Mouse (Mus musculus) liver, embryonic 12.5 days (tissue): ENCODE data around the gene Mdga1. TPM values are rescaled to one million over a fixed set of nuclear protein-coding genes. Genes with fewer than 3 reads are reported as not detected.

Experiments used
- ATAC-seq: fragments of 200-750 bp; cut with Nextera tagmentation; 2 replicates; pipeline ENCODE4 v1.8.0; 2017; ENCODE audit warnings: moderate number of reproducible peaks, mild to moderate bottlenecking, moderate library complexity
- H3K27ac ChIP-seq: fragments of 300-500 bp; sonication (generic); 2 replicates; pipeline ENCODE4 v1.5.1; 2016; ENCODE audit warnings: mild to moderate bottlenecking
- H3K27me3 ChIP-seq: fragments of 300-500 bp; sonication (generic); replicated peaks from 2 replicates; pipeline ENCODE4 v1.6.1; 2016; ENCODE audit warnings: mild to moderate bottlenecking, moderate library complexity
- H3K36me3 ChIP-seq: fragments of 300-500 bp; sonication (generic); 2 replicates; pipeline ENCODE4 v1.6.1; 2016; ENCODE audit warnings: mild to moderate bottlenecking, moderate library complexity
- H3K4me1 ChIP-seq: fragments of 300-500 bp; sonication (generic); 2 replicates; pipeline ENCODE4 v1.6.1; 2016
- H3K4me2 ChIP-seq: fragments of 300-500 bp; sonication (generic); 2 replicates; pipeline ENCODE4 v1.6.1; 2016; ENCODE audit warnings: mild to moderate bottlenecking, moderate library complexity
- H3K4me3 ChIP-seq: fragments of 300-500 bp; sonication (generic); 2 replicates; pipeline ENCODE4 v1.5.1; 2016; ENCODE audit warnings: mild to moderate bottlenecking, moderate library complexity
- H3K9ac ChIP-seq: fragments of 300-500 bp; sonication (generic); 2 replicates; pipeline ENCODE4 v1.6.1; 2016; ENCODE audit warnings: mild to moderate bottlenecking, moderate library complexity
- H3K9me3 ChIP-seq: fragments of 300-500 bp; sonication (generic); replicated peaks from 2 replicates; pipeline ENCODE4 v1.6.1; 2016; ENCODE audit warnings: mild to moderate bottlenecking, moderate library complexity
- WGBS: fragments of 180-500 bp; shearing (Covaris S2); methylation state at CpG from one replicate; pipeline ENCODE4 v1.1.7; 2016; ENCODE audit not compliant: insufficient replicate concordance; 5-methylcytosine and 5-hydroxymethylcytosine counted together
- polyA plus RNA-seq: library from polyadenylated mRNA; unstranded; fragments of >200 nt; fragmentation: Nextera tagmentation; extraction: Ambion mirVana; gene quantifications from 2 replicates; pipeline ENCODE4 v1.2.1, GENCODE M21; 2016

Gene Mdga1
- polyA plus RNA-seq, 1 experiment from 2014 or later, result 1.7 TPM

GRCm38 (mm10) chr17:29801358-29801757 is 168.5 kb downstream of the Mdga1 start:
- H3K9me3 ChIP-seq, result no peaks in the 10 kb centered on the region
- 25% methylated on average over 4 of the region's 4 CpGs for WGBS
- peaks cover 35% of the 10 kb centered on the region for H3K27me3 ChIP-seq
- H3K9ac ChIP-seq, result no peak overlapping the region
- ATAC-seq, result no peak
- no peak overlapping the region for H3K4me2 ChIP-seq
- H3K4me3 ChIP-seq, result no peak overlapping the region
- H3K36me3 ChIP-seq, result no peaks in the 10 kb centered on the region
- no peak overlapping the region for H3K27ac ChIP-seq
- peaks cover 3% of the 10 kb centered on the region for H3K4me1 ChIP-seq

- peaks cover 9% of the 10 kb centered on the region for H3K4me1 ChIP-seq
- no peak overlapping the region for H3K9ac ChIP-seq
- ATAC-seq, result no peak
- no peak overlapping the region for H3K4me3 ChIP-seq
- H3K4me2 ChIP-seq, result no peak overlapping the region
- no peaks in the 10 kb centered on the region for H3K36me3 ChIP-seq
- WGBS, result 38% methylated on average over 6 of the region's 6 CpGs
- H3K27me3 ChIP-seq, result peaks cover 43% of the 10 kb centered on the region
- no peak overlapping the region for H3K27ac ChIP-seq
- H3K9me3 ChIP-seq, result no peaks in the 10 kb centered on the region
Observed at GRCm38 (mm10) chr17:29800096-29800455, 169.8 kb downstream of the Mdga1 start.

- H3K9ac ChIP-seq, result no peak overlapping the region
- H3K27ac ChIP-seq, result no peak overlapping the region
- H3K4me1 ChIP-seq, result peaks cover 9% of the 10 kb centered on the region
- H3K36me3 ChIP-seq, result no peaks in the 10 kb centered on the region
- no peak for ATAC-seq
- no peak overlapping the region for H3K4me2 ChIP-seq
- WGBS, result 59% methylated on average over 21 of the region's 21 CpGs
- H3K9me3 ChIP-seq, result no peaks in the 10 kb centered on the region
- H3K4me3 ChIP-seq, result no peak overlapping the region
- peaks cover 49% of the 10 kb centered on the region for H3K27me3 ChIP-seq
Observed at GRCm38 (mm10) chr17:29799398-29800095, 170.3 kb downstream of the Mdga1 start.

DNA sequence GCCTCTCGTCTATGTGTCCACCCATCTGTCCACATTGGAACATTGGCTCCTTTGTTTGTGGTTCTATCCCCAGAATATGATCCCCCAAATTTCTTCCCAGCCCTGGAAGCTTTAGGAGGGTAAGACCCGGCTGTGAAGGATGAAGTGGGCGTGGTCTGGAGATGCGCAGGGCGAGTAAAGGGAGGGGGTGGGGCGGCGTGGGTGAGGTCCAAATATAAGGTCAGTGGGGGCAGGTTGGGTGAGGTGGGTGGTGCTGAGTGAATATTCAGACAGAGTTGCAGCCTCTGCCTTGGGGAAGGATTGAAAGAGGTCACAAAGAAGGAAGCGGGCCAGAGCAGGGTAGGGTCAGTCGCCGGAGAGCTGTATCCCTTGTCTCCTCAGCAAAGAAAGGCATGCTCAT is 171.7 kb downstream of the Mdga1 start:
- no peaks in the 10 kb centered on the region for H3K36me3 ChIP-seq
- no peak for ATAC-seq
- H3K4me3 ChIP-seq, result no peak overlapping the region
- no peak overlapping the region for H3K9ac ChIP-seq
- no peaks in the 10 kb centered on the region for H3K9me3 ChIP-seq
- no peak overlapping the region for H3K27ac ChIP-seq
- peaks cover 61% of the 10 kb centered on the region for H3K27me3 ChIP-seq
- peaks cover 9% of the 10 kb centered on the region for H3K4me1 ChIP-seq
- 57% methylated on average over 10 of the region's 10 CpGs for WGBS
- no peak overlapping the region for H3K4me2 ChIP-seq

- no peak overlapping the region for H3K9ac ChIP-seq
- ATAC-seq, result no peak
- H3K36me3 ChIP-seq, result no peaks in the 10 kb centered on the region
- peaks cover 9% of the 10 kb centered on the region for H3K4me1 ChIP-seq
- no peak overlapping the region for H3K4me2 ChIP-seq
- 24% methylated on average over 9 of the region's 9 CpGs for WGBS
- H3K27me3 ChIP-seq, result peaks cover 61% of the 10 kb centered on the region
- H3K4me3 ChIP-seq, result no peak overlapping the region
- no peaks in the 10 kb centered on the region for H3K9me3 ChIP-seq
- no peak overlapping the region for H3K27ac ChIP-seq
Observed at GRCm38 (mm10) chr17:29796787-29797186, 173.1 kb downstream of the Mdga1 start.

- WGBS, result 6% methylated on average over 7 of the region's 7 CpGs
- no peak for ATAC-seq
- H3K4me2 ChIP-seq, result no peak overlapping the region
- peaks cover 55% of the 10 kb centered on the region for H3K27me3 ChIP-seq
- H3K9ac ChIP-seq, result no peak overlapping the region
- peaks cover 9% of the 10 kb centered on the region for H3K4me1 ChIP-seq
- H3K9me3 ChIP-seq, result no peaks in the 10 kb centered on the region
- no peak overlapping the region for H3K27ac ChIP-seq
- H3K4me3 ChIP-seq, result no peak overlapping the region
- no peaks in the 10 kb centered on the region for H3K36me3 ChIP-seq
Observed at GRCm38 (mm10) chr17:29796086-29796485, 173.8 kb downstream of the Mdga1 start.

DNA sequence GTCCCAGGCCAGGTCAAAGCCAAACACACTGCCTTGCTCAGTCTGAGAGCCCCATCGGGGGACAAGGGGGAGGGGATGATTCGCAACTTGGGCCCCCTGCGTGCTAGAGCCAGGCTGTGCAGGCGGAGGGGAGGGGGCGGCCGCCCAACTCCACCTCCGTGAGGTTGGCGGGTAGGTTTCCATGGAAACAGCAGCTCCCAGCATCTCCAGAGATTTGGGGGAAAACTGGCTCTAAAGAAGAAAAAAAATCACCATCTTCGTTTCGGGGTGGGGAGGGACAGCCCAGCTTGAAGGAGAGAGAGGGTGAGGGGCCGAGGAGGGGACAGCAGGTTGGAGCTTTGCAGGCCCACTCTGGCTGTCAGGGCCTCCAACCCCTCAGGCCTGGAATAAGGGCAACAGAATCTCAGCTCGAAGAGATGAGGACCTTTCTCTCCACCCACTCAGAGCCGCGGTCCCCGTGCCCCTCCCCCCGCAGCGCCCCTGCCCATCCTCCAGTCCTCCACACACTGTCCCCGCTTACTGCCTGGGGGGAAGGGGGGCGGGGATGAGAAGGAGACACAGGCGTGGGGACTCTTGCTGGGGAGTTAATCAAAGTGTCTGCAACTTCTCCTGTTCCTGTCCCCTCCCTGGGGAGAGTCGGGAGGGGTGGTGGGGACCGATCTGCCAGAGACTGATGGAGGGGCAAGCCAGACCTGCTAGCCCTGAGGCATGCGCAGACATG is 174.7 kb downstream of the Mdga1 start:
- peaks cover 48% of the 10 kb centered on the region for H3K27me3 ChIP-seq
- H3K4me1 ChIP-seq, result peaks cover 9% of the 10 kb centered on the region
- H3K9me3 ChIP-seq, result no peaks in the 10 kb centered on the region
- H3K27ac ChIP-seq, result no peak overlapping the region
- no peak for ATAC-seq
- WGBS, result 26% methylated on average over 22 of the region's 23 CpGs
- H3K36me3 ChIP-seq, result no peaks in the 10 kb centered on the region
- H3K4me3 ChIP-seq, result no peak overlapping the region
- H3K4me2 ChIP-seq, result peak overlapping the region; percentile 29; the same call in 1 of the 2 replicates
- no peak overlapping the region for H3K9ac ChIP-seq

DNA sequence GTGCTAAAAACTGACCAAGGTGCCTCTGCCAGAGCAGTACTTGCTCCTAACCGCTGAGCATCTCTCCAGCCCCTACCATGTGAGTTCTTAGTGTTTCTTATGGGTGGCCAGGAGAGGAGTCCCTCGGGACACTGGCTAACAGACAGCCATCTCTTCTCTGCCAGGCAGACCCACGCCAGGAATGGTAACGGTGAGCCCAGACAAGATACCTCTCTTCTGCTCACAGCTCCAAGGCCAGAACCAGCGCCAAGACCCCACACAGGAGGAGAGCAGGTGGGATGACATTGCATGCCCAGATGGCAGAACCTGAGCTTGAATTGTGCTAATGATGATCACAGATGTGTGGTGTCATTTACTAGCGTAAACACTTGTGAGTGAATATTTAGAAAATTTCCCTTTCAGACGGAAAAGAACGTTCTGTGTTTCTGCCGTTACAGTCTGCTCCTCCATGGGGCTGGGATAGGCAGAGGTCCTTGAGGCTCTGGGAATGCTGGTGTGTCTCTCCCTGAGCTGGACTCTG is 178.3 kb downstream of the Mdga1 start:
- no peak overlapping the region for H3K27ac ChIP-seq
- H3K36me3 ChIP-seq, result no peaks in the 10 kb centered on the region
- H3K9me3 ChIP-seq, result no peaks in the 10 kb centered on the region; the same call in 1 of the 2 replicates
- H3K27me3 ChIP-seq, result peaks cover 26% of the 10 kb centered on the region
- no peak overlapping the region for H3K9ac ChIP-seq
- 81% methylated on average over 9 of the region's 9 CpGs for WGBS
- no peak overlapping the region for H3K4me2 ChIP-seq
- ATAC-seq, result no peak
- H3K4me3 ChIP-seq, result no peak overlapping the region
- H3K4me1 ChIP-seq, result peaks cover 9% of the 10 kb centered on the region

DNA sequence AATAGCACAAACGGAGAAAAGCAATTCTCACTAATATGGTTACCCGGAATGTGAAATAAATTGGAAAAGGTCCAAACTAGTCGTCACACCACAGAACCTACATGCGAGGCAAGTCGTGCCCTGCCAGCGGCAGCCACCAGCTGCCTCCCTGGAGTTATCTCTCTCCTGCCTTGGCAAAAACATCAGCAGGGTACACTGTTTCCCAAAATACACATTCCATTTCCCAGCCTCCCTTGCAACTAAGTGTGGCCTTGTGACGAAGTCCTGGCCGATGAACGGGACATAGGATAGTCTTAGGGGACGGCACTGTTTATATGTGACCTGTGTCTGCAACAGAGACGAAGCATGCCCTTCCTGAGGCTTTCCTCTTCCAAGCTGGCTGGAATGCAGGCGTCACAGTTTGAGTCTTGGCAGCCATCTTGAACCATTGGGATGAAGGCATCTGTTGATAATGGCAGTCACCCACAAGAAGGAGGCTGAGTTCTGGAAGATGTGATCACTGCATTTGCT is 179.6 kb downstream of the Mdga1 start:
- H3K27ac ChIP-seq, result no peak overlapping the region
- no peak overlapping the region for H3K4me3 ChIP-seq
- H3K36me3 ChIP-seq, result no peaks in the 10 kb centered on the region
- H3K4me2 ChIP-seq, result no peak overlapping the region
- H3K4me1 ChIP-seq, result 0 out of 2 replicates have a peak, but pooled peaks cover 2% of the 10 kb centered on the region
- peaks cover 20% of the 10 kb centered on the region for H3K27me3 ChIP-seq
- no peak overlapping the region for H3K9ac ChIP-seq
- ATAC-seq, result no peak
- WGBS, result 83% methylated on average over 12 of the region's 12 CpGs
- H3K9me3 ChIP-seq, result no peaks in the 10 kb centered on the region; the same call in 1 of the 2 replicates

- ATAC-seq, result no peak
- 57% methylated on average over 9 of the region's 9 CpGs for WGBS
- Histone ChIP-seq H3K27ac (no peak overlapping the region), H3K27me3 (peaks cover 14% of the 10 kb centered on the region), H3K4me1 (no peaks in the 10 kb centered on the region), H3K4me3 (no peak overlapping the region), H3K9me3 (no peaks in the 10 kb centered on the region; the same call in 1 of the 2 replicates), H3K4me2 (no peak overlapping the region), H3K36me3 (no peaks in the 10 kb centered on the region), H3K9ac (no peak overlapping the region)
Observed at GRCm38 (mm10) chr17:29789715-29790114, 180.2 kb downstream of the Mdga1 start.

DNA sequence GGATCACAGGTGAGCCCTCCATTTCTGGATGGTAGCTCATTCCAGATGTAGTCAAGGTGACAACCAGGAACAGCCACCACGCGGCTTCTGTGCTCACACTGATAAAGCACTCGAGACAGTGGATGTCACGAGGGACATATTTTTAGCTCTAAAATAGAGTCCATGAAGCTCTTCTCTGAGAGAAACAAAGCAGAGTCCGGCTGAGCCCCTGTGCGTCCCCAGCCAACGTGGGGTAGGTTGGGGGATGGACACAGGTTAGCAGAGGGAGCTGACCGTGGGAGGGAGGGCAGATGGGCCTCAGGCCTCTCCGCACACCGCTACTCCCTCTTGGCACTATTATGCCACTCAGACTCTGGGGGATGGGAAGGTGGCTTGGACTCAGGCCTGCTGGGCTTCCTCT is 181.3 kb downstream of the Mdga1 start:
- H3K4me2 ChIP-seq, result no peak overlapping the region
- WGBS, result 69% methylated on average over 10 of the region's 10 CpGs
- no peak for ATAC-seq
- H3K9me3 ChIP-seq, result no peaks in the 10 kb centered on the region; the same call in 1 of the 2 replicates
- H3K27me3 ChIP-seq, result peaks cover 4% of the 10 kb centered on the region; the same call in 1 of the 2 replicates
- no peak overlapping the region for H3K9ac ChIP-seq
- no peaks in the 10 kb centered on the region for H3K36me3 ChIP-seq
- H3K4me3 ChIP-seq, result no peak overlapping the region
- no peaks in the 10 kb centered on the region for H3K4me1 ChIP-seq
- no peak overlapping the region for H3K27ac ChIP-seq

GRCm38 (mm10) chr17:29784820-29785219 is 185.1 kb downstream of the Mdga1 start:
- H3K4me3 ChIP-seq, result no peak overlapping the region
- H3K27ac ChIP-seq, result no peak overlapping the region
- H3K4me2 ChIP-seq, result no peak overlapping the region
- H3K27me3 ChIP-seq, result 0 out of 2 replicates have a peak, but pooled peaks cover 6% of the 10 kb centered on the region
- no peak for ATAC-seq
- H3K36me3 ChIP-seq, result no peaks in the 10 kb centered on the region
- 63% methylated on average over 9 of the region's 9 CpGs for WGBS
- H3K9ac ChIP-seq, result no peak overlapping the region
- H3K9me3 ChIP-seq, result no peaks in the 10 kb centered on the region; the same call in 1 of the 2 replicates
- peaks cover 5% of the 10 kb centered on the region; the same call in 1 of the 2 replicates for H3K4me1 ChIP-seq
